Mouse (Mus musculus): Measurements from ENCODE around the gene Zfp488.
A peak's percentile ranks its signal among the peaks of the same experiment; 100 is the strongest.

The Zfp488 gene

GRCm38 (mm10) chr14:33978604-33979059 is at the start of gene Zfp488:
TSS of gene Zfp488 (minus strand) at chr14:33978764.
- no peak for DNase-seq

DNA sequence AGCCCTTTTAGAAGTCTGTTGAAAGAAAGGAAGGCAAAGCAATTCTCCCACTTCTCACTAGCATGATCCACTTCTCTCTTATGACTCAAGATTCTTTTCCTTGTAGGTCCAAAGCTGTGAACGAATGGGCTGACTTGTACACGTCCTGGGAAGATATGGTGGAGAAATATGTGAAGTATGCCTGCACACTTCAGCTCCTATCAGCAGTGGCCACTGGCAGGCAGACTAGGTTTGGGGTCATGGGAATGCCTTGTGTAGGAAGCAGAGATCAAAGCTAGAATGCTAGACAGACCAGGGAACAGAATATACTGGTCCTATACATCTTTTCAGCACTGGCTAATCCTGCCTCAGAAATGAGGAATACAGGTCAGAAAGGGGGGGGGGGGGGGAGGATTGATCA is 48.1 kb upstream of the Zfp488 start:
- DNase-seq, result no peak

DNA sequence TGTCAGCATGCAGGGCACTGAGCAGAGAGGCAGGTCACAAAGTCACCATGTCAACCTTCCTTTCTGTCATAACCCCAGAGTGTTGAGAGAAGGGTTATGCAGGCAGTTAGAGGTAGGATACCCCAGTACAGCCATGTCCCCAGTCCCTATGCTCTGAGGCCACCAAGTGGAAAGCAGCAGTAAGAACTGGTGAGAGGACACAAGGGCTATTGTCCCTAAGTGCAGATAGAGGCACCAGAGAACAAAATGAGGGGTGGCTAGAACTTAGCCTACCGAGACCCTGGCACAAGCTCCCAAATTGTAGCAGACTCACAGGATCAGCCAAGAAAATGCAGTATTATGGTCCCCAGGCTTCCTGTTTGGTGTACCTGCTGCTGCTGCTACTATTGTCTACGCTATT is 38.4 kb upstream of the Zfp488 start:
- DNase-seq, result no peak

GRCm38 (mm10) chr14:34016381-34016780 is 37.8 kb upstream of the Zfp488 start, which contains the start of gene Gm5460:
TSS of gene Gm5460 (plus strand) at chr14:34016758.
- DNase-seq, result no peak

GRCm38 (mm10) chr14:34015063-34015462 is 36.5 kb upstream of the Zfp488 start, which contains the start of gene Gm30083:
TSS of gene Gm30083 (minus strand) at chr14:34015182.
- DNase-seq, result no peak

GRCm38 (mm10) chr14:34002358-34002757 is 23.8 kb upstream of the Zfp488 start:
- DNase-seq, result no peak

GRCm38 (mm10) chr14:34001445-34001844 is 22.9 kb upstream of the Zfp488 start:
- no peak for DNase-seq

DNA sequence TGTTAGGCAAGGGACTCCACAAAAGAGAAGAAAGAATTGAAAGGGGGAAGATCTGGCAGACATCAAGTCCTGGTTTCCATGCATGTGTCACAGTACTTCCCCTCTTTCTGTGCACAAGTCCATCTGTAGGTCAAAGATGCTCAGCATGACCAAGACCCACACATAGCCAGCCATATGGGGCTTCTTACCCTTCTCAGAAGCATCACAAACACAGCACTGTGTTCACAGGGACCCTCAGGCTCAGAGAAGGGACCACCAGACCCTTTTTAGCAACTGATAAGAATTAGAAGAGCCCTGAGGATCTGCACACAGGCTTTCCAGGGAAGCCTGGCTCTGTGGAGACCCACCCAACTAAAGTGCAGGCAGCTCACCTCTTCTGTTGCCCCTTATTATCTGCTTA is 21.5 kb upstream of the Zfp488 start:
- no peak for DNase-seq

DNA sequence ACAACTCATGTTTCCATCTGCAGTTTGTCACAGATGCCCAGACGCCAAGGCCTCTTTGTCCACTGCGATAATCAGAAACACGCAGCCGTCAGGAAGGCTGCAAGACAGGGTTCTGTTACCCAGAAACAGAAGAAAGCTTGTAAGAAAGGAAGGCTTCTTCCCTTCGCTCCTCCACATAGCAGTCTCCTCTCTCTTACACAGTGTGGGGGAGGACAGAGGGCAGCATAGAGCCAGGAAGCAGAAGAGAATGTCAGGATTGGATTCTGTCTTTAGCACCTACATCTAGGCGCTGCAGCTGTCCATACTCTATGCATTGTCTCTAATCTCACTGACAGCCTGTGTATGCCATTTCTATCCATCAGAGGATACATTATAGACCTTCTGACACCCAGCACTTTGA is 18.9 kb upstream of the Zfp488 start:
- DNase-seq, result no peak

DNA sequence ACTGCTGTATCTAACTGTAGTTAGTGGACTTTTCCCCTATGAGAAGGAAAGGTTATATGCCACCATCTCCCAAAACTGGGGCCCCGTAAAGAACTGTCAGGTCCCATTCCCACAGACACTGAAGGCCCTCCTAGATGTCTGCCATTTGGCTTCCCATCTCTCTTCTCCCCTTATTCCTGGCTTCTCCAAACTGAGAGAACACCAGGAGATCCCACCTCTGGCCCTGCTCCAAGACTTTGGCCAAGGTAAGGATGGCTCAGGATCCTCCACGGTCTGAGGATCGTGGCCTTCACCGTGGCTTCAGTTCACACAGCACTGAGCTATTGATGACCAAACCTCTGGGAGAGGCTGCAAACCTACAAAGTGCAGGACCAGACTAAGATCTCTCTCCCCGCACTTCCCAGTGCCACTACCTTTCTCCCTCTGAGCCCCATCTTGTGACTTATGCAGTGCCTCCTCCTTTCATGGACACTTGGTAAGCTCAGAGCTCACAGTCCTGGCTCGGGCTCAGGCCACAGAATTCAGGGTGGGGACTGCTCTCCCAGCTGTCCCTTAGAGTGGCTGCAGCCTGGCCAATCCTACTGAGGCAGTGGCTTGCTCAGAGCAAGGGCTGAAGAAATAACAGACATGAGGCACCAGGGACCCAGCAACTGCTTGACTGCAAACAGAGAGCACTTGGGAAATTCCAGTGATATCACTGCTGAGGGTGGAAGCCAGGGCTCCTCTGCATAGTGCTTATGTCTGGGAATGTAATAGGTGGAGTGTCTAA is 15.1 kb upstream of the Zfp488 start:
- no peak for DNase-seq

- no peak for DNase-seq
Observed at GRCm38 (mm10) chr14:33993051-33993450, 14.5 kb upstream of the Zfp488 start.

- DNase-seq, result no peak
Observed at GRCm38 (mm10) chr14:33991971-33992370, 13.4 kb upstream of the Zfp488 start.

- DNase-seq, result no peak
Observed at GRCm38 (mm10) chr14:33989201-33989600, 10.6 kb upstream of the Zfp488 start.

GRCm38 (mm10) chr14:33977748-33978147 is 816 bp downstream of the Zfp488 start:
- no peak for DNase-seq

DNA sequence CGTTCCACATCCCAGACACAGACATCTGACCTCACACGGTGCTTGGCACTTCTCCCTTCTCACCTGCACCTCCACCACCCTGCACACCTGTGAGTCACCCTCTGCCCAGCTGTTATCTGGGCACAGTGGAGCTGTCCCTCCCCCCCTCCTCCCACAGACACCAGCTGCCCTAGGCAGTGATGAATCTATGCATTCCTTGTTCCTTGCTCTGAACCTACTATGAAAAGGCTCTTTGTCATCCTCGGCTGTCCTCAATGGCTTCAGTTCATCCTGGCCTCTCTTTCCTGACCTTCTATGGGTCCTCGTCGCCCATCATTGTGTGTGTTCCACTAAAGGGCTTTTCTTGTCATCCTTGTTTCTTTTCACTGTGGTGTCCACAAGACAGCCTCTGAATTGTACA is 3.8 kb downstream of the Zfp488 start:
- no peak for DNase-seq

DNA sequence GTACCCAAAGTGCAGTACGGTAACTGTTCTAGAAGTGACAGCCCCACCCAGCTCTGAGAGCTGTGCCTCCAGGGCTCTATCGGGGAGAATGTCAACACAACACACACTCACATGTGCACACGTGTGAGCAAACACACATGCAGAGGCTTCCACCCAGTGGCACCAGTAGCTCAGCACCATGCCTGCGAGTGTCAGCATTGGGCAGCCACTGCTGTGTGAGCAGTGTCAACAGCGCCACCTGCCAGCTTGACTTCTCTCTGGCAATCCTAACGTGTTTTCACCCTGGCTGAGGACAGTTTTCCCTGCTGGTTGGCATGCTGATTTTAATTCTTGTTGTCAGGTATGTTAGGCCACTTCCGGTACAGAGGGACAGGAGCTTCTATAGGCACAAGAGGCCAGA is 5.9 kb downstream of the Zfp488 start:
- DNase-seq, result no peak

DNA sequence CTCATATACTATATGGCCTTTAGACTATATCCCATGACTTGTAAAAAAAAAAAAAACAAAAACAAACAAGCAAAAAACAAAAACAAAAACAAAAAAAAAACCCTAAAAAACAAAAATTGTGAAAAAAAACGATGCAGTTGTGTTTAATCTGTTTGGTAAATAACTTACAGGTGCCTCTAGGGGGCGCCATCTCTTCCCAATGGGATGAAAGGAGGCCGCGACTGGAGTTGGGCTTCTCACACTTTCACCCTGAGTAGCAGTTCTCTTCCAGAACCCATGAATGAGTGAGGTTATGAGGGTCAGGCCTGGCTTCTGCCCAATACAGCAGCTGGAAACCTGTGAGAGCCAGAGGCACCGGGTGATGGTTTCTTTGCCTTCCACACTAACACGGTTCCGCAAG is 12.9 kb downstream of the Zfp488 start:
- no peak for DNase-seq

DNA sequence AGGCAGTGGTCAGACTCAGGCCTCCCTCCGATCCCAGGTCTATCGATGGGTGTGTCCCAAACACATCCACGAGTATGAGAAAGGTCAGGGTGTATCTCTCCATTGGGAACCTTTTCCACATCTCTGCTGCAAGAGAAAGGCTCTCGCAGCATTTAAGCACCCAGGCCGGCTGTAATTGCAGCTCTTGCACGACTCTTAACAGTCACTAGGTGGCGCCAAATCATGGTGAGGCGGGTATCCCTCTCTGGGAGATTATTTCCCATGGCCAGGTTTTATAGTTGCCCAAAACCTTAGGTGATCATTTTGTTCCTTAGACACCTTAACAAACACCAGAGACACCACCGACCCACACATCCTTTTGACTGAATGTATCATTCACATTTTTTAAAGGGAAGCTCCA is 19.2 kb downstream of the Zfp488 start:
- DNase-seq, result peak; percentile 32

GRCm38 (mm10) chr14:33958841-33959240 is 19.7 kb downstream of the Zfp488 start:
- no peak for DNase-seq

GRCm38 (mm10) chr14:33958186-33958585 is 20.4 kb downstream of the Zfp488 start:
- no peak for DNase-seq

- DNase-seq, result no peak
Observed at GRCm38 (mm10) chr14:33956055-33956454, 22.5 kb downstream of the Zfp488 start.

DNA sequence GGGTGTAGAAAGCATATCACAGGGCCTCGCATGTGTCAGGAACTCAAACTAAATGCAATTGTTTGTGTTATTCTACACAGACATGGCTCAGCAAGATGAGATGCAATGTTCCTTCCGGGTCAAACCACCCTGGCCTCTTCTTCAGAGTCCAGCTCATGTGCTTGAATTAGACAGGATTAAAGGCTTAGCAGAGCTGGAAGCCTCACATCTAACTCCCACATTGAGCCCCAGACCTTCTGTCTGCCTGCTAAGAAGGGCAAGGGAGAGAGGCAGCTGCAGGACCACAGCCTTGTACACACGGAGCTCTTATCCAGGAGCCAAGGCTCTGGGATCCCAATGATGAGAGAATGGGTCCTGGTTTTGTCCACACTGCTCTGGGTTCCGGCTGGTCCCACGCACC is 24.8 kb downstream of the Zfp488 start, which contains the start of gene Rbp3:
Rbp3 (plus strand) TSS at position 243 of the 400 bp plus-strand sequence.
- no peak for DNase-seq

- DNase-seq, result no peak
Observed at GRCm38 (mm10) chr14:33952233-33952981, 26.2 kb downstream of the Zfp488 start.

DNA sequence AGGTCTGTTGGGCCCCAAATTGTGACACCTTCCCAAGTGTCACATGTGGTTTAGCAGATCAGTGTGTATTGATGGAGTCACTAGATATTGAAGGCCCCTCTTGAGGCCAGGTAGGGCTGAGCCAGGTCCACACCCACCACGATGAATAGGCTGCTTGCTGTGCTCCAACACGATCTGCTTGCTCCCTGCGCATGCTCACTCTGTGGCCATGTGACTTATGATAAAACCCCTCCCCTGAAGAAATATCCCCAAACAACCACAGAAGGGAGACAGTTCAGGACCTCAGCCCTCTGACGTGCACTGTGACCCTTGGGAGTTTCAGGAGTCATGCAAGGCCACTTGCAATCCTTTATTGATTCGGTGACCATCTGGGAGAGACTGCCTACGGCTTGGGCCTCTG is 32.4 kb downstream of the Zfp488 start:
- no peak for DNase-seq

Data from thymus, postnatal 4 days (tissue).